Mouse (Mus musculus): ENCODE results near the gene Elmo1. TPM values are rescaled to one million over a fixed set of nuclear protein-coding genes. Genes with fewer than 3 reads are reported as not detected.

Elmo1 gene
- polyA plus RNA-seq, 1 experiment from 2014 or later, result 16.8 TPM

DNA sequence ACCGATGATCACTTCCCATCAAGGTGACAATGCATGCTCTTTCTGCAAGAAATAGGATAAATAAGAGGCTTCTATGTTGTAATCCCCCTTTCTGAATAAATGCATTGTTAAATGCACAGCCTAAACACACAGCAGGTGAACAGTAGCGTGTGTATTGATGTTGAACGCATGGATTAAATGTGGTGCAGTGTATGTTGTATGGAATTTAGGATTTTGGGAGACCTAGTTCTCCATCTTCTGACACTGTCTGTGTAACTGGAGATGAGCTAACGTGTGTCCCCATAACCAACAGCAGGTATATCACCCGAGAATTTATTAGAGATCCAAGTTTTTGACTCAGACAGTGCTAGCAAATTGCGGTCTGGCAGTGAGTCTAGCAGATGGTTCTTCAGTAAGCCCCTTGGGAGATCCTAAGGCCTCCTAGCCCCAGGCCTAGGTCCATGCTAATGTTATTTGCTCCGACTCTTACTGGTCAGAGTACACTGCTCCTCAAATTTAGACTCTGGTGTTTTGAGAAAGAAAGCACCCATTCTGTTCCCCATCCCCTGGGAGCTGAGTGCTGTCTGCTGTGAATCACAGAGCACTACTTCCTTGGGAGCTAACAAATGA, 245.6 kb downstream of the Elmo1 start:
- Histone ChIP-seq H3K27ac (ENCODE audit: low read length) (no peak overlapping the region), H3K27me3 (ENCODE audit: insufficient read depth, low read length) (no peaks in the 10 kb centered on the region), H3K9me3 (ENCODE audit: low read length) (no peaks in the 10 kb centered on the region), H3K4me3 (ENCODE audit: low read length) (no peak overlapping the region), H3K36me3 (ENCODE audit: insufficient read depth, low read length) (no peaks in the 10 kb centered on the region), H3K9ac (replicated peaks; ENCODE audit: low read length) (no peak overlapping the region), H3K4me1 (ENCODE audit: insufficient read depth, low read length) (no peaks in the 10 kb centered on the region), H3K4me2 (replicated peaks; ENCODE audit: low read depth, low read length) (no peak overlapping the region)
- WGBS, result 85% methylated on average over 7 of the region's 7 CpGs
- ATAC-seq (ENCODE audit: low FRiP score, low TSS enrichment), result no peak

DNA sequence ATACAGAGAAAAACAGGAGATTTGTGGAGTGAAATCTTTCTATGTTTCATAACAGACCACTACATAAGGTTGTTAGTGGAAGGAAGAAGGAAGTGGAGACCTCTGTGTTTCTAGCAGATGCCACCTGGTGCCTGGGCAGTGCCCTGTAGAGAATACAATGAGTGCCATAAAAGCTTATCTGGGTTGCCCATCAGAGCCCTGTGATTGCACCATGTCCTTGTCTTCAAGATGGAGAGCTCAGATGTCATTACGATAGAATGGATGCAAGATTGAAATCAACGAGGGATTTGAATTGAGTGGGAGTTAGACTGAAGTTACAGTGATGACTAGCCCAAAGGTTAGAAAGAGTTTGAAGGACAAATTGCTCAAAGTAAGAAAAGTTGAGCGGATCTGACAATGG, 252.5 kb downstream of the Elmo1 start:
- no peak for ATAC-seq (ENCODE audit: low FRiP score, low TSS enrichment)
- H3K4me2 ChIP-seq (replicated peaks; ENCODE audit: low read depth, low read length), result no peak overlapping the region
- no peaks in the 10 kb centered on the region for H3K36me3 ChIP-seq (ENCODE audit: insufficient read depth, low read length)
- no peak overlapping the region for H3K4me3 ChIP-seq (ENCODE audit: low read length)
- H3K9me3 ChIP-seq (ENCODE audit: low read length), result no peaks in the 10 kb centered on the region
- H3K27me3 ChIP-seq (ENCODE audit: insufficient read depth, low read length), result no peaks in the 10 kb centered on the region
- H3K27ac ChIP-seq (ENCODE audit: low read length), result no peak overlapping the region
- H3K4me1 ChIP-seq (ENCODE audit: insufficient read depth, low read length), result no peaks in the 10 kb centered on the region
- WGBS, result 85% methylated on average over 3 of the region's 3 CpGs
- H3K9ac ChIP-seq (replicated peaks; ENCODE audit: low read length), result no peak overlapping the region

DNA sequence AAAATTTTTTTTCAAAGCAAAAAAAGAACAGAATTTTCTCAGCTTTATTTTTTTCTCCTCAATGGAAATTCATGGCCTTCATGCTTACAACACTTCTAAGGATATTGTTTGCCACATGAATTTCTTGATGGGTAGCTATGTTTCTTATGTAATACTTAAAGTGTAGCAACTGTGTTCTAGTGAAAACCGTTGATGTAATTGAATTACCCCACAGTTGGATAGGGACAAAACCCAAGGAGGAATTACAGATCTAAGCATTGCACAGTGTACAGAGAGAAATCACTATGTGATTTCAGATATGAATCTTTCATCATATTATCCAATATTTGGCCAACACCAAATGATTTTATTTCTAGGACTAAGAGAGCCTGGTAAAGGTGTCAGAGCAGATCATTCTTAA, 259.4 kb downstream of the Elmo1 start:
- Histone ChIP-seq H3K27me3 (ENCODE audit: insufficient read depth, low read length) (no peaks in the 10 kb centered on the region), H3K27ac (ENCODE audit: low read length) (no peak overlapping the region), H3K4me2 (replicated peaks; ENCODE audit: low read depth, low read length) (no peak overlapping the region), H3K9ac (replicated peaks; ENCODE audit: low read length) (no peak overlapping the region), H3K4me3 (ENCODE audit: low read length) (no peak overlapping the region), H3K9me3 (ENCODE audit: low read length) (no peaks in the 10 kb centered on the region), H3K36me3 (ENCODE audit: insufficient read depth, low read length) (no peaks in the 10 kb centered on the region), H3K4me1 (ENCODE audit: insufficient read depth, low read length) (no peaks in the 10 kb centered on the region)
- ATAC-seq (ENCODE audit: low FRiP score, low TSS enrichment), result no peak
- 78% methylated on average over 1 of the region's 1 CpGs for WGBS

DNA sequence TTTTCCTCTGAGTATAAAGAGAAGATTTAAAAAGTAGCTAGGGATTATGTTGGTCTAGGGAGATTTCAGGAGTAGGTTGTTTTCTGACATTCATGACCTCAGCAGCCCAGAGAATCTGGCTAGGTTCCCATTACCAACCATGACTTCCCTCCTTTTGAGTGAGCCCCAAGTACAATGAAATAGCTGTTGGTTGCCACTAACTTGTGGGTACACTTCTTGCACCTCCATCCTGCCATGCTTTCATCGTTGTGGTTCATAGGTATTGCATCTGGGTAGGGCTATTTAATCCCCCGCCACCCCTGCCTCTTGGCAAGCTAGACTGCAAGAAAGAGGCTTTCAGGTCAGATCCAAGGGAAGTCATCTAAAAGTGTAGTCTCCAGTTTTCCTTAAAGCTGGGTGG, 262.2 kb downstream of the Elmo1 start:
- no peak overlapping the region for H3K27ac ChIP-seq (ENCODE audit: low read length)
- no peak overlapping the region for H3K4me2 ChIP-seq (replicated peaks; ENCODE audit: low read depth, low read length)
- H3K4me3 ChIP-seq (ENCODE audit: low read length), result no peak overlapping the region
- H3K9me3 ChIP-seq (ENCODE audit: low read length), result no peaks in the 10 kb centered on the region
- H3K4me1 ChIP-seq (ENCODE audit: insufficient read depth, low read length), result no peaks in the 10 kb centered on the region
- 96% methylated on average over 2 of the region's 2 CpGs for WGBS
- H3K27me3 ChIP-seq (ENCODE audit: insufficient read depth, low read length), result no peaks in the 10 kb centered on the region
- no peak for ATAC-seq (ENCODE audit: low FRiP score, low TSS enrichment)
- no peak overlapping the region for H3K9ac ChIP-seq (replicated peaks; ENCODE audit: low read length)
- no peaks in the 10 kb centered on the region for H3K36me3 ChIP-seq (ENCODE audit: insufficient read depth, low read length)

DNA sequence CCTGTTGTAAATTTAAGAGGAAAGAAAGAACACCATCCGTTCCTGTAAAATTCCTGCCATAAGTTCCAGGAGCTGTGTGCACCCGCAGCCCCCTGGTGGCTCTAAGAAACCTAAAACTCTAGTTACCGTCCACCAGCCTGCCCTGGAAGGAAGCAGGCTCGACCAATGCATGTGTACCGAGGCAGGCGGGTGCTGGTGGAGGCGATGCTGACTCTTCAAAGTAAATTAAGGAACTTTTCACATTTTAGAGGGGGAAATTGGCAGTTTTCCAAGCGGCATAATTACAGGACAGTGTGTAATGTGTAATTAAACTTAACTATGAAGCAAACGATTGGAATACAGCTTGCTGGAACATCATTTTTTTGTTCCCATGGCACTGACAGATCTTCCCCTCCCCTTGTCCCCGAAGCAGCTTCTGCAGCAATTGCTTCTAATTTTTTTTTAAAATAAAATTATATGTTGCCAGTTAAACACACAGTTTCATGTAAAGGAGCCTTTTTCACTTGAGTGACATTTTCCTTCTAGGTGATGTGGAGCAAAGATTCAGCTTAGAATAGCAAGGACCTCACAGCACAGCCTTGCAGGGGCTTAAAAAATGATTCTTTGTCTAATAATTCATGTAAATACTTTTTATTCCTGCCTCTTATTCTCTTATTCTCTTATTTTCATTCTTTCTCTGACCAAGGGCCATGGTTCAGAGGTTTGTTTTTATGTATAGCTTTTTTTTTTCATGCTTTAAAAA, 263.6 kb downstream of the Elmo1 start:
- no peak overlapping the region for H3K9ac ChIP-seq (replicated peaks; ENCODE audit: low read length)
- no peaks in the 10 kb centered on the region for H3K36me3 ChIP-seq (ENCODE audit: insufficient read depth, low read length)
- WGBS, result 36% methylated on average over 10 of the region's 10 CpGs
- ATAC-seq (ENCODE audit: low FRiP score, low TSS enrichment), result no peak
- 0 out of 2 replicates have a peak, but pooled peaks cover 3% of the 10 kb centered on the region for H3K9me3 ChIP-seq (ENCODE audit: low read length)
- no peak overlapping the region for H3K27ac ChIP-seq (ENCODE audit: low read length)
- H3K4me2 ChIP-seq (replicated peaks; ENCODE audit: low read depth, low read length), result no peak overlapping the region
- H3K27me3 ChIP-seq (ENCODE audit: insufficient read depth, low read length), result no peaks in the 10 kb centered on the region
- H3K4me1 ChIP-seq (ENCODE audit: insufficient read depth, low read length), result no peaks in the 10 kb centered on the region
- H3K4me3 ChIP-seq (ENCODE audit: low read length), result no peak overlapping the region

DNA sequence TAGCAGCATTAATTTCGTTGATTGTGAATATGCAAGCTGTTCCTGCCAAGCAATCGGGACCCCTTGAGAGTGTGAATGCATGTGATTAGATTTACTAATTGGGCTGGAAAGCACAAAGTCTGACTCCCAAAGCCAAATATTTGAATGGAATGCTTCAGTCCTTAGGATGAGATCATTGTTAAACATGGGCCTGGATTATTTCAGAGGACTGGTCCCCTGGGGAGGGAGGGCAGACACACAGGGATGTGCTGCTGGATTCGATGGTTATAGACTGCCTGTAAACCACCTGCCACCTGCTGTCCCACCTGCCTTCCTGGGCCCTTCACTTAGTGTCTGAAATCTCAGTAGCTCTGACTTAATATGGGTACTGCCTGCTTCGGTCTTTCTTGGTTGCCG, 264.2 kb downstream of the Elmo1 start:
- no peaks in the 10 kb centered on the region for H3K27me3 ChIP-seq (ENCODE audit: insufficient read depth, low read length)
- H3K4me3 ChIP-seq (ENCODE audit: low read length), result no peak overlapping the region
- H3K4me2 ChIP-seq (replicated peaks; ENCODE audit: low read depth, low read length), result no peak overlapping the region
- H3K9me3 ChIP-seq (ENCODE audit: low read length), result peaks cover 3% of the 10 kb centered on the region; the same call in 1 of the 2 replicates
- ATAC-seq (ENCODE audit: low FRiP score, low TSS enrichment), result no peak
- no peak overlapping the region for H3K9ac ChIP-seq (replicated peaks; ENCODE audit: low read length)
- WGBS, result 70% methylated on average over 5 of the region's 5 CpGs
- no peaks in the 10 kb centered on the region for H3K4me1 ChIP-seq (ENCODE audit: insufficient read depth, low read length)
- H3K27ac ChIP-seq (ENCODE audit: low read length), result no peak overlapping the region
- no peaks in the 10 kb centered on the region for H3K36me3 ChIP-seq (ENCODE audit: insufficient read depth, low read length)

DNA sequence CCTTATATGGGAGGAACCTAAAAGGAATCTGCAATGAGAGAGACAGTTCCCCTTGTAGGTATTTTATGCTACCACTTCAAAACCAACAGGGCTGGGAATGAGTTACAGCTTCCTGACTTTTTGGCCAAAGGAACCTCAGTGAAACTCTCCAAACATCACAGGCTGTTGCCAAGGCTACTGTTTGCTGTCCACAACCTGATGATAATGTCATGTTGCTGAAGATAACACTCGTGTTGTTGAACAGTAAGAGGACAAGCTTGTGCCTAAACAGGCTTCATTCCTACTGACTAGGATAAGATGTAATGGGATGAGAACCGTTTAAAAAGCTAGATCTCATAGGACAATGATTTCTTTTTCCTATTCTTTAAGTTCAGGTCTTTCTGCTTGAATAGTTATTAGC, 272.1 kb downstream of the Elmo1 start:
- Histone ChIP-seq H3K9ac (replicated peaks; ENCODE audit: low read length) (no peak overlapping the region), H3K4me2 (replicated peaks; ENCODE audit: low read depth, low read length) (no peak overlapping the region), H3K27me3 (ENCODE audit: insufficient read depth, low read length) (no peaks in the 10 kb centered on the region), H3K9me3 (ENCODE audit: low read length) (peaks cover 10% of the 10 kb centered on the region), H3K36me3 (ENCODE audit: insufficient read depth, low read length) (no peaks in the 10 kb centered on the region), H3K4me3 (ENCODE audit: low read length) (no peak overlapping the region), H3K4me1 (ENCODE audit: insufficient read depth, low read length) (no peaks in the 10 kb centered on the region; the same call in 1 of the 2 replicates), H3K27ac (ENCODE audit: low read length) (no peak overlapping the region)
- WGBS, result 73% methylated on average over 2 of the region's 2 CpGs
- ATAC-seq (ENCODE audit: low FRiP score, low TSS enrichment), result no peak

DNA sequence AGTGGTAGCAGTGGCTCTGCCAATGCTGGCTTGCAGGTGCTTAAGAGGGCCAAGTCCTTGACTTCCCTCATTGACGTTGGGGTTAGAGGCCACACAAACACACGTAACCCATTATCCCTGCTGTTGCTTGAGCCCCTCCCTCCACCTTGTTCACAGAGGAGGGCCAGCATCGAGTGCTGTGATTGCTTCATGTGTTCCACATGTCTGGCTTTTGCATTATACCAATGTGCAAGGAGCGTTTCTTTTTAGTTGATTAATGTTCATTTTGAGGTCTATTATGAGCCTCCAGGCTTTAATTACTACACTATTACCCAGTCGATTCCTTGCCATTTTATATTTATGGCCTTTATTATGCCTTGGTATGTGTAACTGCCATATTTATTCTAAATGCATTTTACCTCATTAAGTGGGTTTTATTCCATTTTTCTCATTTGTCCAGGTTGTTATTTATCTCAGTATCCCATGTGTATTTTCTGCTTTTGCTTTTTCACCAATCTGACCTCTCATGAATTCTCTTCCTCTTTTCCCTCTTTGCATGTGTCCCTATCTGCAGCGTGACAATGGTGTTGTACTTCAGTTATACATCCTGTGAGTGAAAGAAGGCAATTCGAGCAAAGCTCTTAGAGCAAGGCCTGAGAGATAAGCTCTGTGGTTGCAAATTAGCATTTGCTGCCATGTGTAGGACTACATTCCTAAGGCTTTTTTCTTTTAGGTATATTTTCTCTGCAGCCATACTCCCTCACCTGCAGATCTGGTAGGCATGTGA, 275.6 kb downstream of the Elmo1 start:
- no peak overlapping the region for H3K9ac ChIP-seq (replicated peaks; ENCODE audit: low read length)
- no peak for ATAC-seq (ENCODE audit: low FRiP score, low TSS enrichment)
- 51% methylated on average over 7 of the region's 7 CpGs for WGBS
- no peaks in the 10 kb centered on the region for H3K36me3 ChIP-seq (ENCODE audit: insufficient read depth, low read length)
- H3K4me3 ChIP-seq (ENCODE audit: low read length), result no peak overlapping the region
- no peaks in the 10 kb centered on the region; the same call in 1 of the 2 replicates for H3K4me1 ChIP-seq (ENCODE audit: insufficient read depth, low read length)
- peaks cover 4% of the 10 kb centered on the region; the same call in 1 of the 2 replicates for H3K9me3 ChIP-seq (ENCODE audit: low read length)
- no peaks in the 10 kb centered on the region for H3K27me3 ChIP-seq (ENCODE audit: insufficient read depth, low read length)
- no peak overlapping the region for H3K27ac ChIP-seq (ENCODE audit: low read length)
- H3K4me2 ChIP-seq (replicated peaks; ENCODE audit: low read depth, low read length), result no peak overlapping the region

DNA sequence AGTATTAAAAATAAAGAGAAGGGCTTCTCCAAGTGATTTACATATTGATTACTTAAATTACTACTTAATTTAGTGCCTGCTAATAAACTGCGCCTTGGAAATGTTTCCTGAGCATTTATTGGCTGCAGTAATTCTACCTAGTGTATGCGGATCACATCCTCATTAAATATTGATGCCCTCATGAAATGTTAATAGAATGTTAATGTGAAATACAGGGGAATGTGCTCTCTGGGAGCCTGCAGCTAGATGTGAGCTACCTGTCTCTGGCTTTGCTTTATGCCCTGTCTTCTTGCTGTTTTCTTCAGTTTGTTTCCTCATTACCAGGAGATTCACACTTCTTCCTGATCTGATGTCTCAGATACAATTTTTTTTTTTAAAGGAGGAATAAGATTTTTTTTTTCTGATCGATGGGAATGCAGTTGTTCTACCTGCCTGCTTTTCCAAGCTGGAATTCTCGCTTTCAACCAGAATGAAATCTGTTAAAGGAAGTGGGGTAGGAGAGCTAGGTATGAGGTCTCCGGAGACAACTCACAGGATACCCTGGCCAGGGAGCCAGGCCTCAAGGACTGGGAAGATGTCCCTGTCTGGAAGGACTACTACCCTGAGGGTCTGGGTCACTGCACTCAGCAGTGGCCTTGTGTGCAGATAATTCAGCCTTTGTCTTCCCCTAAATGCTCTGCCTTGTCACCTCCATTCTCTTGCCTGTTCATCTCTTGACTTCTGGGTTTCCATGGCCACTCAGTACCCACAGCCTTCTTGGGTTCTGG, 279.8 kb downstream of the Elmo1 start:
- WGBS, result 82% methylated on average over 5 of the region's 5 CpGs
- no peak overlapping the region for H3K4me2 ChIP-seq (replicated peaks; ENCODE audit: low read depth, low read length)
- H3K4me3 ChIP-seq (ENCODE audit: low read length), result no peak overlapping the region
- H3K4me1 ChIP-seq (ENCODE audit: insufficient read depth, low read length), result peaks cover 11% of the 10 kb centered on the region
- H3K36me3 ChIP-seq (ENCODE audit: insufficient read depth, low read length), result no peaks in the 10 kb centered on the region
- 0 out of 2 replicates have a peak, but pooled peaks cover 4% of the 10 kb centered on the region for H3K9me3 ChIP-seq (ENCODE audit: low read length)
- no peak overlapping the region for H3K9ac ChIP-seq (replicated peaks; ENCODE audit: low read length)
- no peak overlapping the region for H3K27ac ChIP-seq (ENCODE audit: low read length)
- ATAC-seq (ENCODE audit: low FRiP score, low TSS enrichment), result no peak
- no peaks in the 10 kb centered on the region for H3K27me3 ChIP-seq (ENCODE audit: insufficient read depth, low read length)

All from kidney, embryonic 16.5 days (tissue).